Mouse (Mus musculus) lung, postnatal 0 days (tissue): ENCODE data around the gene Dst.

Experiments used
- CTCF ChIP-seq: IDR thresholded peaks from 2 replicates; pipeline ENCODE4 v1.5.1; 2016; ENCODE audit warnings: antibody characterized with exemption, mild to moderate bottlenecking
- EP300 ChIP-seq: IDR thresholded peaks from 2 replicates; pipeline ENCODE4 v1.6.1; 2016; ENCODE audit warnings: antibody characterized with exemption, mild to moderate bottlenecking, control low read depth

DNA sequence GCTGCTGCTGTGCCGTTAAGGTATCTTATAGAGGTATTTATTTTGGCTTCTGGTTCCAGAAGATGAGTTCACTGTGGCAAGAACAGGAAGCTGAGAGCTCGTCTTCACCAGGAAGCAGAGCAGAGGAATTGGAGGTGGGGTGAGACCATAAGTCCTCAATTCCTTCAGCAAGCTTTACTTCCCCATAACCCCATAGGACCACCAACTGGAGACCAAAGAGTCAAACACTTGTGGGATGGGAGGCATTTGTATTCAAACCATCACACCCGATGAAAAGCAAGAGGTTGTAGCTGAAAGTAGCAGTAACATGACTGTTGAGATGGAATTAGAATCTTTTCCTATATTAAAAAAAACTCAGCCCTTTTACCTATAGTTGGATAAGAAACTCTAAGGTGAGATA, 132.0 kb downstream of the Dst start:
- TF ChIP-seq EP300, result no peak
- TF ChIP-seq CTCF, result no peak
